Mouse (Mus musculus): ENCODE data around the gene Rhox6. TPM values are rescaled to one million over a fixed set of nuclear protein-coding genes. Genes with fewer than 3 reads are reported as not detected.

Rhox6 gene
- total and polyA plus RNA-seq, 2 experiments, result not detected

DNA sequence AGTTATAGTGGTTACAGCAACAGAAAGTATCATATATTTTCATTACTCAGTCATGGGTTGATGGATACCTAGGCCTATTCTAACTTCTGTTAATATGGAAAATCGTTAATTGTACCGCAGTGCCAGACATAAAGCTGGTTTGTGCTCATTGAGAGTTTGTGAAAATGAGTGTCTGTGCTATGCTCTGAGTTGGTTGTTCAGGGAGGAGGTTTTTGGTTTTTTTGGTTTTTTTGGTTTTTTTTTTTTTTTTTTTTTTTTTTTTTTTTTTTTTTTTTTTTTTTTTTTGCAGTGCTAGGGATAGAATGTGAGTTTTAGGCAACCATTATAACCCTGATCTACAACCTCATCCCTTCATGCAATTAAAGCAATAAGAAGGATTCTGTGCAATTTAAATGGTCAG is 44.9 kb downstream of the Rhox6 start:
- TF ChIP-seq CTCF (IDR thresholded peaks at IDR 0.05; ENCODE audit: low read depth, low read length) (no peak), POLR2A (IDR thresholded peaks at IDR 0.05; ENCODE audit: extremely low read depth, insufficient read depth, low read length) (no peak)
- Histone ChIP-seq H3K9ac (ENCODE audit: low read depth, low read length) (no peak overlapping the region), H3K4me1 (ENCODE audit: control insufficient read depth, insufficient read depth, low read length) (no peaks in the 10 kb centered on the region), H3K79me2 (ENCODE audit: control insufficient read depth, insufficient read depth, low read length) (no peaks in the 10 kb centered on the region), H3K36me3 (ENCODE audit: control insufficient read depth, insufficient read depth, low read length) (no peaks in the 10 kb centered on the region), H3K27ac (replicated peaks; ENCODE audit: insufficient read depth, low read depth, low read length) (no peak overlapping the region), H3K4me3 (ENCODE audit: insufficient read depth, low read depth, low read length) (no peak overlapping the region), H3K27me3 (ENCODE audit: control insufficient read depth, insufficient read depth, low read length) (no peaks in the 10 kb centered on the region)
- no peak for DNase-seq (ENCODE audit: extremely low read depth, low read depth, low spot score)
- 100% methylated on average over 2 of the region's 2 CpGs for WGBS

DNA sequence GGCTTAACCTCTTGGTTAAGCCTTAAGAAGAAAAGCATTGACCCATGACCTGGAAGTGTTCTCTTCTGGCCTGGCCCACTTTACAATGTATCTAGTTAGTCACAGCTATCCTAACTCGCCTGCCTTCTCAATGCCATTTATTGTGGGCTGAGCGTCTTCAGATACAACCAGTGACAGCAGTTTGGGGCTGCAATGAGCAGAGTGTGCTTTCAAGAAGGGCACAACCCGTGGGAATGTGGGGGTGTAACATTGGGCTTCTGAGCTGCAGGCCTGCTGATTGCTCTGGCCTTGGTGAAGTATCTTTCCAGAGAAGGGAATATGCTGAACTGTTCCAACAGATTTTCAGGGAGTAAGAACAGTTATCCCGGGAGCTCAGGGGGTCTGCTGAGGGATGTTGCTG is 52.1 kb downstream of the Rhox6 start, which contains the start of gene Rhox8:
Gene Rhox8 (minus strand): TSS at position 101 of the 400 bp plus-strand sequence.
- 84% methylated on average over 4 of the region's 4 CpGs for WGBS
- TF ChIP-seq CTCF (IDR thresholded peaks at IDR 0.05; ENCODE audit: low read depth, low read length), result no peak
- no peak for TF ChIP-seq POLR2A (IDR thresholded peaks at IDR 0.05; ENCODE audit: extremely low read depth, insufficient read depth, low read length)
- no peaks in the 10 kb centered on the region for H3K27me3 ChIP-seq (ENCODE audit: control insufficient read depth, insufficient read depth, low read length)
- no peaks in the 10 kb centered on the region for H3K36me3 ChIP-seq (ENCODE audit: control insufficient read depth, insufficient read depth, low read length)
- no peak within 1 kb of the TSS for H3K9ac ChIP-seq (ENCODE audit: low read depth, low read length)
- H3K79me2 ChIP-seq (ENCODE audit: control insufficient read depth, insufficient read depth, low read length), result no peaks in the 10 kb centered on the region
- H3K4me3 ChIP-seq (ENCODE audit: insufficient read depth, low read depth, low read length), result no peak within 1 kb of the TSS
- no peak within 1 kb of the TSS for H3K27ac ChIP-seq (replicated peaks; ENCODE audit: insufficient read depth, low read depth, low read length)
- no peaks in the 10 kb centered on the region for H3K4me1 ChIP-seq (ENCODE audit: control insufficient read depth, insufficient read depth, low read length)
- no peak for DNase-seq (ENCODE audit: extremely low read depth, low read depth, low spot score)

Other genes with a start within 250 kb of the Rhox6 start
- gene Rhox3f, start 245.9 kb upstream of the Rhox6 start, total RNA-seq (2014; rRNA removed), result not detected in 2 replicates
- gene Rhox3f, start 245.9 kb upstream of the Rhox6 start, polyA plus RNA-seq (2012; rRNA removed), result not detected in 2 replicates
- not detected in 2 replicates for gene Rhox4f, start 219.2 kb upstream of the Rhox6 start, total RNA-seq (2014; rRNA removed)
- not detected in 2 replicates for gene Rhox4f, start 219.2 kb upstream of the Rhox6 start, polyA plus RNA-seq (2012; rRNA removed)
- gene Rhox3g, start 198.3 kb upstream of the Rhox6 start, total RNA-seq (2014; rRNA removed), result not detected in 2 replicates
- not detected in 2 replicates for gene Rhox3g, start 198.3 kb upstream of the Rhox6 start, polyA plus RNA-seq (2012; rRNA removed)
- gene Rhox2g, start 183.4 kb upstream of the Rhox6 start, total RNA-seq (2014; rRNA removed), result not detected in 2 replicates
- not detected in 2 replicates for gene Rhox2g, start 183.4 kb upstream of the Rhox6 start, polyA plus RNA-seq (2012; rRNA removed)
- gene Rhox4g, start 175.6 kb upstream of the Rhox6 start, total RNA-seq (2014; rRNA removed), result not detected in 2 replicates
- not detected in 2 replicates for gene Rhox4g, start 175.6 kb upstream of the Rhox6 start, polyA plus RNA-seq (2012; rRNA removed)
- gene Rhox3h, start 158.1 kb upstream of the Rhox6 start, total RNA-seq (2014; rRNA removed), result not detected in 2 replicates
- not detected in 2 replicates for gene Rhox3h, start 158.1 kb upstream of the Rhox6 start, polyA plus RNA-seq (2012; rRNA removed)
- not detected in 2 replicates for gene Rhox2h, start 153.6 kb upstream of the Rhox6 start, total RNA-seq (2014; rRNA removed)
- not detected in 2 replicates for gene Rhox2h, start 153.6 kb upstream of the Rhox6 start, polyA plus RNA-seq (2012; rRNA removed)
- gene Rhox5, start 22.1 kb upstream of the Rhox6 start, total RNA-seq (2014; rRNA removed), result 0.54 TPM in 1 of 2 replicates, not detected in the other
- not detected in 2 replicates for gene Rhox5, start 22.1 kb upstream of the Rhox6 start, polyA plus RNA-seq (2012; rRNA removed)
- gene Rhox7a, start 4.8 kb downstream of the Rhox6 start, total RNA-seq (2014; rRNA removed), result not detected in 2 replicates
- gene Rhox7a, start 4.8 kb downstream of the Rhox6 start, polyA plus RNA-seq (2012; rRNA removed), result not detected in 2 replicates
- gene Rhox8, start 52.0 kb downstream of the Rhox6 start, total RNA-seq (2014; rRNA removed), result not detected in 2 replicates
- not detected in 2 replicates for gene Rhox8, start 52.0 kb downstream of the Rhox6 start, polyA plus RNA-seq (2012; rRNA removed)
- not detected in 2 replicates for gene Rhox7b, start 70.3 kb downstream of the Rhox6 start, total RNA-seq (2014; rRNA removed)
- not detected in 2 replicates for gene Rhox7b, start 70.3 kb downstream of the Rhox6 start, polyA plus RNA-seq (2012; rRNA removed)
- gene Rhox9, start 74.9 kb downstream of the Rhox6 start, total RNA-seq (2014; rRNA removed), result not detected in 2 replicates
- not detected in 2 replicates for gene Rhox9, start 74.9 kb downstream of the Rhox6 start, polyA plus RNA-seq (2012; rRNA removed)
- gene Btg1-ps1, start 191.9 kb downstream of the Rhox6 start, total RNA-seq (2014; rRNA removed), result not detected in 2 replicates
- not detected in 2 replicates for gene Btg1-ps1, start 191.9 kb downstream of the Rhox6 start, polyA plus RNA-seq (2012; rRNA removed)
- gene Btg1-ps2, start 216.2 kb downstream of the Rhox6 start, total RNA-seq (2014; rRNA removed), result not detected in 2 replicates
- gene Btg1-ps2, start 216.2 kb downstream of the Rhox6 start, polyA plus RNA-seq (2012; rRNA removed), result not detected in 2 replicates
- gene Rhox10, start 239.6 kb downstream of the Rhox6 start, total RNA-seq (2014; rRNA removed), result not detected in 2 replicates
- not detected in 2 replicates for gene Rhox10, start 239.6 kb downstream of the Rhox6 start, polyA plus RNA-seq (2012; rRNA removed)